Mouse (Mus musculus) CH12.LX (cell line): Measurements from ENCODE around the gene Dnah17. TPM values are rescaled to one million over a fixed set of nuclear protein-coding genes. Genes with fewer than 3 reads are reported as not detected.

Experiments used
- DNase-seq: peaks from one replicate; pipeline ENCODE4 v3.0.0-alpha.2; 2013; ENCODE audit errors: extremely low read depth
- H3K27ac ChIP-seq: 2 replicates; pipeline ENCODE4 v1.5.1; 2012; ENCODE audit warnings: low read depth, mild to moderate bottlenecking, control low read depth, moderate library complexity; ENCODE audit not compliant: insufficient read depth
- H3K27me3 ChIP-seq: replicated peaks from 2 replicates; pipeline ENCODE3; 2012; ENCODE audit warnings: inconsistent platforms
- H3K36me3 ChIP-seq, 2 experiments: replicated peaks in 1 of 2; 2 replicates each; pipeline versions ENCODE3 to v1.6.1; 2012; ENCODE audit warnings: inconsistent platforms in 1 of 2, low read length in 1 of 2, mild to moderate bottlenecking in 1 of 2, mixed read lengths in 1 of 2, moderate library complexity in 1 of 2; ENCODE audit not compliant: control insufficient read depth in 1 of 2, insufficient read depth in 1 of 2
- H3K4me1 ChIP-seq, 2 experiments: 2 replicates each; pipeline ENCODE4 v1.6.1; 2012; ENCODE audit warnings: inconsistent platforms in 1 of 2, moderate library complexity in 1 of 2; ENCODE audit not compliant: insufficient read depth in 2 of 2, control insufficient read depth in 1 of 2
- H3K4me2 ChIP-seq: 2 replicates; pipeline ENCODE4 v1.6.1; 2012; ENCODE audit warnings: low read depth, mild to moderate bottlenecking, control low read depth; ENCODE audit not compliant: poor library complexity, insufficient read depth, severe bottlenecking
- H3K4me3 ChIP-seq, 3 experiments: fragments of 150-350 bp in 1 of 3; sonication (generic) in 1 of 3; replicated peaks in 1 of 3; 2 replicates each; pipeline versions ENCODE3 to v1.5.1; 2011 to 2012; ENCODE audit warnings: low read depth in 2 of 3, low read length in 2 of 3, mild to moderate bottlenecking in 2 of 3, moderate library complexity in 2 of 3, control low read depth in 1 of 3, improper control_type of control experiment in 1 of 3, inconsistent platforms in 1 of 3, mixed read lengths in 1 of 3; ENCODE audit not compliant: poor library complexity in 1 of 3
- H3K79me2 ChIP-seq: replicated peaks from 2 replicates; pipeline ENCODE4 v1.6.1; 2012; ENCODE audit warnings: mild to moderate bottlenecking, moderate library complexity; ENCODE audit not compliant: control insufficient read depth, poor library complexity, insufficient read depth, severe bottlenecking; ENCODE audit errors: extremely low read depth
- H3K9ac ChIP-seq: 2 replicates; pipeline ENCODE4 v1.6.1; 2012; ENCODE audit warnings: low read depth, mild to moderate bottlenecking, control low read depth, moderate library complexity; ENCODE audit not compliant: insufficient read depth
- H3K9me3 ChIP-seq: replicated peaks from 2 replicates; pipeline ENCODE3; 2012; ENCODE audit warnings: low read length, inconsistent platforms, mixed read lengths
- BHLHE40 ChIP-seq: IDR thresholded peaks from 2 replicates; pipeline ENCODE4 v1.6.1; 2011; ENCODE audit warnings: mild to moderate bottlenecking, low read depth, low read length, improper control_type of control experiment
- E2F4 ChIP-seq: IDR thresholded peaks from 2 replicates; pipeline ENCODE4 v1.6.1; 2011; ENCODE audit warnings: low read depth, low read length, improper control_type of control experiment; ENCODE audit not compliant: insufficient replicate concordance
- ELF1 ChIP-seq: IDR thresholded peaks from 2 replicates; pipeline ENCODE4 v1.6.1; 2014; ENCODE audit warnings: low read depth, mild to moderate bottlenecking, inconsistent platforms, low read length, improper control_type of control experiment
- EP300 ChIP-seq: IDR thresholded peaks from 2 replicates; pipeline ENCODE4 v1.6.1; 2011; ENCODE audit warnings: low read length, improper control_type of control experiment
- HCFC1 ChIP-seq: IDR thresholded peaks from 2 replicates; pipeline ENCODE4 v1.6.1; 2012; ENCODE audit warnings: low read depth, mild to moderate bottlenecking, inconsistent platforms, low read length, improper control_type of control experiment
- IRF4 ChIP-seq: IDR thresholded peaks from 2 replicates; pipeline ENCODE4 v1.6.1; 2014; ENCODE audit warnings: low read depth, mild to moderate bottlenecking, inconsistent platforms, low read length, improper control_type of control experiment
- JUND ChIP-seq: conservative IDR thresholded peaks from 2 replicates; pipeline ENCODE4 v1.6.1; 2011; ENCODE audit warnings: low read depth, low read length, improper control_type of control experiment
- KAT2A ChIP-seq: IDR thresholded peaks from 2 replicates; pipeline ENCODE4 v1.6.1; 2012; ENCODE audit warnings: low read length, improper control_type of control experiment, inconsistent platforms; ENCODE audit not compliant: insufficient replicate concordance
- MAZ ChIP-seq: IDR thresholded peaks from 2 replicates; pipeline ENCODE4 v1.6.1; 2012; ENCODE audit warnings: low read depth, mild to moderate bottlenecking, inconsistent platforms, low read length, improper control_type of control experiment, moderate library complexity
- MXI1 ChIP-seq: IDR thresholded peaks from 2 replicates; pipeline ENCODE4 v1.6.1; 2011; ENCODE audit warnings: mild to moderate bottlenecking, low read depth, low read length, improper control_type of control experiment
- MYC ChIP-seq: IDR thresholded peaks from 2 replicates; pipeline ENCODE4 v1.6.1; 2011; ENCODE audit warnings: low read depth, mild to moderate bottlenecking, improper control_type of control experiment, low read length
- NELFE ChIP-seq: IDR thresholded peaks from 2 replicates; pipeline ENCODE4 v1.6.1; 2011; ENCODE audit warnings: low read depth, low read length, improper control_type of control experiment
- NRF1 ChIP-seq: IDR thresholded peaks from 2 replicates; pipeline ENCODE4 v1.6.1; 2014; ENCODE audit warnings: low read depth, mild to moderate bottlenecking, inconsistent platforms, low read length, improper control_type of control experiment, moderate library complexity
- POLR2A ChIP-seq: IDR thresholded peaks from 2 replicates; pipeline ENCODE4 v1.6.1; 2011; ENCODE audit warnings: low read depth, mild to moderate bottlenecking, improper control_type of control experiment, low read length
- POLR2AphosphoS2 ChIP-seq: IDR thresholded peaks from 2 replicates; pipeline ENCODE4 v1.6.1; 2011; ENCODE audit warnings: low read depth, low read length, improper control_type of control experiment
- RCOR1 ChIP-seq: conservative IDR thresholded peaks from 2 replicates; pipeline ENCODE4 v1.6.1; 2012; ENCODE audit warnings: low read depth, mild to moderate bottlenecking, inconsistent platforms, low read length, improper control_type of control experiment
- SIN3A ChIP-seq: IDR thresholded peaks from 2 replicates; pipeline ENCODE4 v1.6.1; 2012; ENCODE audit warnings: low read length, improper control_type of control experiment, inconsistent platforms
- SMC3 ChIP-seq: IDR thresholded peaks from 2 replicates; pipeline ENCODE4 v1.6.1; 2011; ENCODE audit warnings: low read depth, low read length, improper control_type of control experiment
- TBP ChIP-seq: conservative IDR thresholded peaks from 2 replicates; pipeline ENCODE4 v1.6.1; 2011; ENCODE audit warnings: low read depth, low read length, improper control_type of control experiment
- UBTF ChIP-seq: IDR thresholded peaks from 2 replicates; pipeline ENCODE4 v1.6.1; 2012; ENCODE audit warnings: low read depth, mild to moderate bottlenecking, inconsistent platforms, low read length, improper control_type of control experiment, moderate library complexity
- USF1 ChIP-seq: IDR thresholded peaks from 2 replicates; pipeline ENCODE4 v1.6.1; 2014; ENCODE audit warnings: low read depth, mild to moderate bottlenecking, inconsistent platforms, low read length, improper control_type of control experiment
- USF2 ChIP-seq: conservative IDR thresholded peaks from 2 replicates; pipeline ENCODE4 v1.6.1; 2011; ENCODE audit warnings: low read depth, low read length, improper control_type of control experiment
- ZC3H11A ChIP-seq: IDR thresholded peaks from 2 replicates; pipeline ENCODE4 v1.6.1; 2012; ENCODE audit warnings: low read depth, mild to moderate bottlenecking, inconsistent platforms, low read length, improper control_type of control experiment
- ZKSCAN1 ChIP-seq: IDR thresholded peaks from 2 replicates; pipeline ENCODE4 v1.6.1; 2012; ENCODE audit warnings: low read depth, inconsistent platforms, low read length, improper control_type of control experiment, borderline replicate concordance
- ZMIZ1 ChIP-seq: IDR thresholded peaks from 2 replicates; pipeline ENCODE4 v1.6.1; 2012; ENCODE audit warnings: low read depth, mild to moderate bottlenecking, inconsistent platforms, low read length, improper control_type of control experiment
- ZNF384 ChIP-seq: IDR thresholded peaks from 2 replicates; pipeline ENCODE4 v1.6.1; 2012; ENCODE audit warnings: low read depth, low read length, improper control_type of control experiment, inconsistent platforms
- dilution Hi-C: fragments of 300-500 bp; cut with MboI; formaldehyde crosslinking; loops from 2 replicates; pipeline ENCODE4 v1.14.3; 2020; ENCODE audit warnings: low sequenced_read_pairs; ENCODE audit not compliant: extremely low pct_unique_long_range_greater_than_20kb, extremely low pct_ligation_motif_present
- in situ Hi-C: fragments of 300-500 bp; cut with MboI; formaldehyde crosslinking; loops from 3 replicates; pipeline ENCODE4 v1.14.3; 2019; ENCODE audit warnings: low sequenced_read_pairs, low pct_ligation_motif_present, low pct_unique_long_range_greater_than_20kb, mixed read lengths
- polyA plus RNA-seq: library from polyadenylated mRNA; unstranded; fragments of >175 nt; gene quantifications from 2 replicates; pipeline ENCODE4 v1.2.1, GENCODE M21; 2012; ENCODE audit warnings: low read depth; ENCODE audit not compliant: insufficient read length
- total RNA-seq, 2 experiments: library from RNA; depleted of rRNA; stranded (reverse); fragments of 300-350 nt in 1 of 2; fragments of >200 nt in 1 of 2; gene quantifications; 2 replicates each; pipeline ENCODE4 v1.2.3; 2012 to 2014

Dnah17 gene
- total and polyA plus RNA-seq, 3 experiments: 0.08 to 0.23 TPM; not detected in 1

DNA sequence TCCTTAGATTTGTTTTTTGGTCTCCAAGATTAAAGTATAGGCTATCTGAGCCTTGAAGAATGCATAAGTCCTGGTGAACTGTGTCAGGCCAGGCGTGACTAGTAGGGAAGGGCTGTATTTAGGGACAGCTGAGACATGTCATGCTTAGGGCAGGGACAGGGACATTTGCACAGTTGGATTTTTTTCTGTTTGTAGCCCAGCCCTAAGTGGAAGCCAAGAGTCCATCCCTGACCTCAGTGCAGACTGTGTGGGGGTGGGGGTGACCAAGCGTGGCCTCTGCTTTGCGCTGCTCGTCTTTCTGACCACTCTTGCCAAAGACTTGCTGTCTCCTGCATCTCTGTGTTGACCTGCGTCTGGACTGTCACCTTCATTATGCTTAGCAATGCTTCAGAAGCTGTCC, 126.2 kb downstream of the Dnah17 start:
- H3K79me2 ChIP-seq: peaks cover 16% of the 10 kb centered on the region
- H3K27ac ChIP-seq: no peak overlapping the region
- in situ Hi-C loops (no loop called here), dilution Hi-C loops (no loop called here)
- no peak for DNase-seq
- H3K4me3 ChIP-seq: no peak overlapping the region
- H3K36me3 ChIP-seq: peaks cover 87 to 96% of the 10 kb centered on the region in 2 experiments
- H3K4me2 ChIP-seq: no peak overlapping the region
- H3K4me1 ChIP-seq: peaks cover 33 to 49% of the 10 kb centered on the region in 2 experiments
- H3K27me3 ChIP-seq: no peaks in the 10 kb centered on the region
- H3K9ac ChIP-seq: no peak overlapping the region
- no peaks in the 10 kb centered on the region for H3K9me3 ChIP-seq
- TF ChIP-seq E2F4: no peak
- TF ChIP-seq ZNF384: no peak
- no peak for TF ChIP-seq TBP
- TF ChIP-seq HCFC1: no peak
- TF ChIP-seq ELF1: no peak
- TF ChIP-seq UBTF: no peak
- no peak for TF ChIP-seq KAT2A
- no peak for TF ChIP-seq ZMIZ1
- no peak for TF ChIP-seq SIN3A
- TF ChIP-seq BHLHE40: no peak
- TF ChIP-seq RCOR1: no peak
- no peak for TF ChIP-seq SMC3
- no peak for TF ChIP-seq MXI1
- TF ChIP-seq MAZ: no peak
- no peak for TF ChIP-seq POLR2A
- TF ChIP-seq ZKSCAN1: no peak

GRCm38 (mm10) chr11:118003718-118004117, 126.7 kb downstream of the Dnah17 start:
- no peaks in the 10 kb centered on the region for H3K27me3 ChIP-seq
- dilution Hi-C loops: no loop called here
- H3K4me3 ChIP-seq: no peak overlapping the region
- H3K79me2 ChIP-seq: peaks cover 16% of the 10 kb centered on the region
- no peaks in the 10 kb centered on the region for H3K9me3 ChIP-seq
- no peak for DNase-seq
- no peak overlapping the region for H3K9ac ChIP-seq
- no peak overlapping the region for H3K27ac ChIP-seq
- no peak overlapping the region for H3K4me2 ChIP-seq
- in situ Hi-C loops: no loop called here
- H3K4me1 ChIP-seq: peaks cover 31 to 47% of the 10 kb centered on the region in 2 experiments
- no peak for TF ChIP-seq IRF4
- no peak for TF ChIP-seq UBTF
- TF ChIP-seq HCFC1: no peak
- TF ChIP-seq ZC3H11A: no peak
- no peak for TF ChIP-seq POLR2A
- TF ChIP-seq ZKSCAN1: no peak
- no peak for TF ChIP-seq MYC
- no peak for TF ChIP-seq JUND
- no peak for TF ChIP-seq POLR2AphosphoS2
- TF ChIP-seq USF1: no peak
- no peak for TF ChIP-seq SMC3
- no peak for TF ChIP-seq MAZ
- TF ChIP-seq NELFE: no peak
- TF ChIP-seq ELF1: no peak
- no peak for TF ChIP-seq EP300
- no peak for TF ChIP-seq NRF1
- TF ChIP-seq USF2: no peak
- no peak for TF ChIP-seq MXI1
- no peak for TF ChIP-seq SIN3A
- peaks cover 85 to 96% of the 10 kb centered on the region in 2 experiments for H3K36me3 ChIP-seq
